Mouse (Mus musculus) ES-E14 (cell line): Measurements from ENCODE around the gene Nt5m.

Source experiments
- CHD2 ChIP-seq: IDR thresholded peaks from 2 replicates; pipeline ENCODE4 v1.6.1; 2014; ENCODE audit warnings: mild to moderate bottlenecking, low read depth, low read length, inconsistent platforms
- HCFC1 ChIP-seq: IDR thresholded peaks from 2 replicates; pipeline ENCODE4 v1.6.1; 2012; ENCODE audit warnings: low read length, inconsistent platforms, borderline replicate concordance; ENCODE audit not compliant: insufficient read depth

GRCm38 (mm10) chr11:59913702-59914101, 74.5 kb downstream of the Nt5m start:
- TF ChIP-seq HCFC1 = no peak
- TF ChIP-seq CHD2 = no peak
